ENCODE assay signal across 20 mouse cellular contexts in genomic region chr2:68192605-68193464, GRCm38 (mm10).
"Had no signal": no experiment of that assay in that cellular context is flagged by ENCODE, and none has a peak within 500 bp of the region (broad histone marks: within the 10 kb centered on the region; RNA-seq: fewer than 3 reads in every experiment).

No protein-coding gene starts in this region.

- H3K9ac ChIP-seq: limb, embryonic 12.5 days; limb, embryonic 15.5 days; liver, embryonic 14.5 days; liver, postnatal 0 days; lung, embryonic 14.5 days; midbrain, embryonic 12.5 days; midbrain, embryonic 15.5 days; neural tube, embryonic 12.5 days; neural tube, embryonic 15.5 days had no signal

- ATAC-seq: liver, postnatal 0 days; lung, postnatal 0 days; midbrain, embryonic 15.5 days had no signal

- H3K36me3 ChIP-seq: limb, embryonic 12.5 days; limb, embryonic 15.5 days; midbrain, embryonic 12.5 days; midbrain, embryonic 15.5 days; neural tube, embryonic 12.5 days; neural tube, embryonic 15.5 days had no signal

- H3K4me2 ChIP-seq: limb, embryonic 12.5 days; limb, embryonic 15.5 days; liver, embryonic 11.5 days; lung, embryonic 14.5 days; midbrain, embryonic 12.5 days; midbrain, embryonic 15.5 days; neural tube, embryonic 12.5 days; neural tube, embryonic 15.5 days had no signal

- H3K9me3 ChIP-seq: limb, embryonic 12.5 days; limb, embryonic 15.5 days; midbrain, embryonic 12.5 days; midbrain, embryonic 15.5 days; neural tube, embryonic 12.5 days; neural tube, embryonic 15.5 days had no signal

- DNase-seq: kidney, adult 18-20 months; kidney, adult 9 months; kidney, postnatal 14 days; kidney, postnatal 4 days; left cerebral cortex, postnatal 4 days; liver, postnatal 0 days; lung, embryonic 14.5 days; right cerebral cortex, adult 18-20 months; right cerebral cortex, postnatal 25 days; thymus, postnatal 25 days had no signal

- H3K4me1 ChIP-seq: limb, embryonic 12.5 days; limb, embryonic 15.5 days; midbrain, embryonic 12.5 days; midbrain, embryonic 15.5 days; neural tube, embryonic 12.5 days; neural tube, embryonic 15.5 days had no signal

- H3K27ac ChIP-seq: limb, embryonic 12.5 days; limb, embryonic 15.5 days; liver, embryonic 14.5 days; macrophage; midbrain, embryonic 12.5 days; midbrain, embryonic 15.5 days; neural tube, embryonic 12.5 days; neural tube, embryonic 15.5 days had no signal

- H3K27me3 ChIP-seq: limb, embryonic 12.5 days; limb, embryonic 15.5 days; midbrain, embryonic 12.5 days; midbrain, embryonic 15.5 days; neural tube, embryonic 12.5 days; neural tube, embryonic 15.5 days had no signal

- H3K4me3 ChIP-seq: limb, embryonic 12.5 days; limb, embryonic 15.5 days; midbrain, embryonic 12.5 days; midbrain, embryonic 15.5 days; neural tube, embryonic 12.5 days; neural tube, embryonic 15.5 days had no signal
